Mouse (Mus musculus) heart, embryonic 13.5 days (tissue): ENCODE data around the gene Fundc1. TPM values are rescaled to one million over a fixed set of nuclear protein-coding genes. Genes with fewer than 3 reads are reported as not detected.
"Not testable (repeated sequence)": the region's sequence is repeated elsewhere in the genome, so short reads cannot be mapped to it uniquely, and the experiment has no call there.

Experiments used
- ATAC-seq: fragments of 200-750 bp; cut with Nextera tagmentation; 2 replicates; pipeline ENCODE4 v1.8.0; 2017; ENCODE audit warnings: moderate TSS enrichment; ENCODE audit not compliant: insufficient number of reproducible peaks, low FRiP score, low TSS enrichment; ENCODE audit errors: extremely low read depth
- H3K27ac ChIP-seq: fragments of 300-500 bp; sonication (generic); replicated peaks from 2 replicates; pipeline ENCODE4 v1.5.1; 2015; ENCODE audit warnings: moderate library complexity, mild to moderate bottlenecking, inconsistent platforms
- H3K27me3 ChIP-seq: fragments of 300-500 bp; sonication (generic); replicated peaks from 2 replicates; pipeline ENCODE4 v1.6.1; 2015; ENCODE audit warnings: mild to moderate bottlenecking, inconsistent platforms
- H3K36me3 ChIP-seq: fragments of 300-500 bp; sonication (generic); 2 replicates; pipeline ENCODE4 v1.6.1; 2015; ENCODE audit warnings: mild to moderate bottlenecking, inconsistent platforms
- H3K4me1 ChIP-seq: fragments of 300-500 bp; sonication (generic); 2 replicates; pipeline ENCODE4 v1.6.1; 2015; ENCODE audit warnings: inconsistent platforms
- H3K4me2 ChIP-seq: fragments of 300-500 bp; sonication (generic); 2 replicates; pipeline ENCODE4 v1.6.1; 2015; ENCODE audit warnings: inconsistent platforms, mild to moderate bottlenecking, moderate library complexity
- H3K4me3 ChIP-seq: fragments of 300-500 bp; sonication (generic); 2 replicates; pipeline ENCODE4 v1.5.1; 2015; ENCODE audit warnings: moderate library complexity, mild to moderate bottlenecking, inconsistent platforms
- H3K9ac ChIP-seq: fragments of 300-500 bp; sonication (generic); 2 replicates; pipeline ENCODE4 v1.6.1; 2015; ENCODE audit warnings: inconsistent platforms, mild to moderate bottlenecking, moderate library complexity
- H3K9me3 ChIP-seq: fragments of 300-500 bp; sonication (generic); 2 replicates; pipeline ENCODE4 v1.6.1; 2016; ENCODE audit warnings: inconsistent platforms
- WGBS: fragments of 180-500 bp; shearing (Covaris S2); methylation state at CpG from one replicate; pipeline ENCODE4 v1.1.7; 2015; ENCODE audit warnings: mixed read lengths; 5-methylcytosine and 5-hydroxymethylcytosine counted together
- polyA plus RNA-seq: library from polyadenylated mRNA; unstranded; fragments of >200 nt; fragmentation: Nextera tagmentation; extraction: Ambion mirVana; gene quantifications from 2 replicates; pipeline ENCODE4 v1.2.1, GENCODE M21; 2015

The Fundc1 gene
- polyA plus RNA-seq, 1 experiment from 2014 or later: 35.5 TPM

DNA sequence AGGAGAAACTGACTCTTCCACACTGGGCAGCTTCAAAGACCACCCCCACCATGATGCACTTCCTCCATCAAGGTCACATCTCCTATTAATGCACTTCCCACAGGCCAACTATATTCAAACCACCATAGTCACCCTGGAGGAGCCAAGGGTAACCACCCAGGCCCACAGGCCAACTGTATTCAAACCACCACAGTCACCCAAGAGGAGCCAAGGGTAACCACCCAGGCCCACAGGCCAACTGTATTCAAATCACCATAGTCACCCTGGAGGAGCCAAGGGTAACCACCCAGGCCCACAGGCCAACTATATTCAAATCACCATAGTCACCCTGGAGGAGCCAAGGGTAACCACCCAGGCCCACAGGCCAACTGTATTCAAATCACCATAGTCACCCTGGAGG lies 20.5 kb downstream of the Fundc1 start:
- H3K9ac ChIP-seq, H3K4me1 ChIP-seq, H3K4me3 ChIP-seq, H3K36me3 ChIP-seq, H3K27ac ChIP-seq, H3K27me3 ChIP-seq, ATAC-seq, H3K9me3 ChIP-seq, H3K4me2 ChIP-seq: not testable (repeated sequence)

DNA sequence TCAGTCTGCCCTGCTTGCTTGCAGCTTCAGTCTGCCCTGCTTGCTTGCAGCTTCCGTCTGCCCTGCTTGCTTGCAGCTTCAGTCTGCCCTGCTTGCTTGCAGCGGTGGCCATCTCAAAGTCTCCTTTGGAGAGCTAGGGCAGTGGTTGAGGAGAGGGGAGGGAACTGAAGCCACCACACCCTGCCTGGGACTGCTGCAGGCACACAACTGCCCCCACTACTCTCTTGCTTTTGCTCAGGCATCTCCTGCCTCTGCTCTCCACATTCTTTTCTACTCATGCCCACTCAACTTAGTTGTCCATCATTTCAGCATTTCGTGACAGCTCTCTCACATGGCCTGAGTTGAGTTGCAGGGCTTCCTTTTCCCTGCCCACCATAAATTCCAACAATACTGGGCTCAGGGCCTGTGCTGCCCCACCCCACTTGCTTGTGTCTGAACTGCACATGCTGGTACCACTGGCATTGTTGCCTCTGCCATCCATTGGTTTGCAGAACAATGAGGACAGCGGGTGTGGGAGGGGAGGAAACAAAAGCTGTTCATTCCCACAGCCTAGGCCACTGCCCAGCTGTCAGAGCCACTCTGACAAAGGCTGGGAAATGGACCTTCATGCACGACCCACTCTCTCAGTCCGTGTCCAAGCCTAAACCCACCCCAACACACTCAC lies 24.9 kb downstream of the Fundc1 start:
- Histone ChIP-seq H3K36me3 (no peaks in the 10 kb centered on the region), H3K9ac (no peak overlapping the region), H3K4me2 (no peak overlapping the region), H3K9me3 (no peaks in the 10 kb centered on the region), H3K27ac (no peak overlapping the region), H3K4me1 (peaks cover 19% of the 10 kb centered on the region; the same call in 1 of the 2 replicates), H3K27me3 (no peaks in the 10 kb centered on the region), H3K4me3 (no peak overlapping the region)
- ATAC-seq: no peak
- WGBS: 34% methylated on average over 6 of the region's 6 CpGs

DNA sequence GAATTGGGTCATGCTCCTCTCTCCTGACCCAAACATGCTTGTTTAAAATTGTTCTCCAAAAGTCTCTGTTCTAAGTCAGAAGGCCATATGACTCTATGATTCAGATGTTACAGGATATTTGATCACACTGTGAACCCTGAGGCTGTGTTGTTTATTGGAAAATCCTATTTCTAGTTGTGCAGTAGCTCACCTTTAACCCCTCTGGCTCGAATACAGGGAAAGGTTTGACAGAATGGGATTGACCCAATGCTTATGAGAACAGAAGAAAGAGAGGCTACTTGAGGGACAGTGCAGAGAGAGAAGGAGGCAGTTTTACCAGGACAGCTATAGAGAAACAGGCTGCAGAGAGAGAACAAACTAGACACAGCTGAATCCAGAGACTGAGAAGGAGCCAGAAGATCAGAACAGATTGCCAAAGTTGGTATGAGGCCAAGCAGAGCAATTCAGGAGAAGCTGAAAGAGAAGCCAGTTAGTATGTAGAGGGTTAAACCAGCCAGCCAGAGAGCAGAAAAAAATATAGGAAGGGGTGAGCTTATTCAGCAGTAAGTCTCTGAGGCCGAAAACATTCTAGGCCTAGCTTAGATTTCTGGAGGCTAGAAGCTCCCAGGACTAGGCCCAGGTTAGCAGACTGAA lies 27.1 kb downstream of the Fundc1 start:
- H3K9me3 ChIP-seq: no peaks in the 10 kb centered on the region
- H3K9ac ChIP-seq: no peak overlapping the region
- H3K36me3 ChIP-seq: no peaks in the 10 kb centered on the region
- ATAC-seq: no peak
- peaks cover 19% of the 10 kb centered on the region; the same call in 1 of the 2 replicates for H3K4me1 ChIP-seq
- no peaks in the 10 kb centered on the region for H3K27me3 ChIP-seq
- 37% methylated on average over 2 of the region's 2 CpGs for WGBS
- no peak overlapping the region for H3K4me2 ChIP-seq
- H3K27ac ChIP-seq: no peak overlapping the region
- no peak overlapping the region for H3K4me3 ChIP-seq

DNA sequence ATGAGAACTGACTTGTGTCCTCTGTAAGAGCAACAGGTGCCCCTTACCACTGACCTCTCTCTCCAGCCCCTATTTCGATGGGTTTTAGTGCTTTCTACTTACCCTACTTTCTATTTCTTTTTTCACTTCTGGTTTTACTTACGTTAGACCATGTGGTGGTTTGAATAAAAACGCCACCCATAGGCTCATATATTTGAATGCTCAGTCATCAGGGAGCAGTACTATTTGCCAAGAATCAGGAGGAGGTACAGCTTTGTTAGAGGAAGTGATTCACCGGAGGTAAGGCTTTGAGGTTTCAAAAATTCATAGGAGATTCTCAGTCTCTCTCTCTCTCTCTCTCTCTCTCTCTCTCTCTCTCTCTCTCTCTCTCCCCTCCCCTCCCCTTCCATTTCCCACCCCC lies 34.4 kb downstream of the Fundc1 start:
- H3K27me3 ChIP-seq: no peaks in the 10 kb centered on the region
- no peaks in the 10 kb centered on the region for H3K9me3 ChIP-seq
- no peak overlapping the region for H3K27ac ChIP-seq
- H3K9ac ChIP-seq: no peak overlapping the region
- no peak for ATAC-seq
- H3K4me3 ChIP-seq: no peak overlapping the region
- no peak overlapping the region for H3K4me2 ChIP-seq
- 79% methylated on average over 4 of the region's 4 CpGs for WGBS
- no peaks in the 10 kb centered on the region for H3K4me1 ChIP-seq
- H3K36me3 ChIP-seq: no peaks in the 10 kb centered on the region

DNA sequence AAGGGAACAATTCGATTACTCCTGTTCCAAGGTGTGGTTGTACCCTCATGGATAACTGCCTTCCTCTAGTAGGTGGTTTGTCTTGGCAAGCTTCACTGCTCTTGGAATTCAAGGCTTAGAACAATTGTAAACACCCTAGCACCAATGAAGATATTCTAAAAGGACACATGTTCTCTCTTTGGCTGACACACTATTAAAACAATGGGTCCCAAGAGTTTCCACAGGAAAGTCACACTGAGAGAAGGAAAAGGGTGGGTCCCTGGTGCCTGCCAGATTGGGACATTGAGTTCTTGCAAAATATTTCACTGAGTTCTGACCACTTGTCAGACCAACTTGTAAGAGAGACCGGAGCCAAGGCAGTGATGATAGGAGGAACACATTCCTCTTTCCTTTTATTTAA lies 45.1 kb downstream of the Fundc1 start:
- WGBS: 64% methylated on average over 2 of the region's 2 CpGs
- no peak overlapping the region for H3K4me3 ChIP-seq
- no peaks in the 10 kb centered on the region for H3K27me3 ChIP-seq
- H3K4me2 ChIP-seq: no peak overlapping the region
- ATAC-seq: no peak
- no peaks in the 10 kb centered on the region for H3K36me3 ChIP-seq
- H3K4me1 ChIP-seq: no peaks in the 10 kb centered on the region
- no peaks in the 10 kb centered on the region for H3K9me3 ChIP-seq
- H3K9ac ChIP-seq: no peak overlapping the region
- no peak overlapping the region for H3K27ac ChIP-seq

DNA sequence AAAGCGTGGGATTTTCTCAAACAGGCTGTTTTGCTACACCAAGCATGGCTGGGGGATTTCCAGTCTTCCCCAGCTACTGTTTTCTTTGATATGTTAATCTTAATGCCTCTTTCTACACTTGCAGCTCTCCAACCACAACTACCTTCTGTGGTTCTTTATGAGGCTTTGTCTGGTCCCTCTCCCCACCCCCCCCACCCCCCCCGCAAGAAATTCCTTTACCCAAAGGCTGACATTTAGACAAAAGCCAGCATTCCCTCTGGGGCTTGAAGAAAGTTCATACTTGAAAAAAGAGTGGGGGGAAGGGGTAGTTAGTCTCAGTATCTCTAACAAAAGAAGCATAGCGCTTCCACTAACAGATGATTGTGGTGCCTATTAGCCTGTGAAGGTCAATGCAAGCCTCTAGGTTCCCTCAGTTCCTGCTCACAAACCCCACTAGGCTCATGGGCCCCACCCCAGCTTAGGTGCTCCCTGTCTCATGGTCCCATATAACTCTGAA lies 50.9 kb downstream of the Fundc1 start:
- 0 out of 2 replicates have a peak, but pooled peaks cover 3% of the 10 kb centered on the region for H3K4me1 ChIP-seq
- no peak for ATAC-seq
- no peaks in the 10 kb centered on the region for H3K36me3 ChIP-seq
- no peak overlapping the region for H3K4me3 ChIP-seq
- no peaks in the 10 kb centered on the region for H3K9me3 ChIP-seq
- no peaks in the 10 kb centered on the region for H3K27me3 ChIP-seq
- no peak overlapping the region for H3K4me2 ChIP-seq
- H3K9ac ChIP-seq: no peak overlapping the region
- 13% methylated on average over 3 of the region's 3 CpGs for WGBS
- no peak overlapping the region for H3K27ac ChIP-seq

DNA sequence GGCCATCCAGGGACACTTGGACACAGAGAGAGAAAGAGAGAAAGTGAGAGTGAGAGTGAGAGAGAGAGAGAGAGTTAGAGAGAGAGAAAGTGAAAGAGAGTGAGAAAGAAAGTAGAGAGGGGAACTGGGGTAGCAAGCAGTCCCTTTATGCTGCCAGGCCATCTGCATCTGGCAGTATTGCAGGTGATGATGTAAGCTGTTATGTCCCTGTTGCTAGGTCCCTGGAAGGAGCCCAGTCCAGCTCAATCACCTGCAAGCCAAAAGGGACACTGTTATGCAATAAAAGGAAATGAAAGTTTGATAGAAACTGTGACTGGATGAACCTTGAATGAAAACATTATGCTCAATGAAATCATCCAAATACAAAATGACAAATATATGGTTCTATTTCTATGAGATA lies 52.0 kb downstream of the Fundc1 start:
- no peak overlapping the region for H3K4me2 ChIP-seq
- no peaks in the 10 kb centered on the region for H3K36me3 ChIP-seq
- no peaks in the 10 kb centered on the region for H3K27me3 ChIP-seq
- H3K4me1 ChIP-seq: 0 out of 2 replicates have a peak, but pooled peaks cover 3% of the 10 kb centered on the region
- H3K9ac ChIP-seq: no peak overlapping the region
- no peak for ATAC-seq
- H3K9me3 ChIP-seq: no peaks in the 10 kb centered on the region
- no peak overlapping the region for H3K27ac ChIP-seq
- H3K4me3 ChIP-seq: no peak overlapping the region

DNA sequence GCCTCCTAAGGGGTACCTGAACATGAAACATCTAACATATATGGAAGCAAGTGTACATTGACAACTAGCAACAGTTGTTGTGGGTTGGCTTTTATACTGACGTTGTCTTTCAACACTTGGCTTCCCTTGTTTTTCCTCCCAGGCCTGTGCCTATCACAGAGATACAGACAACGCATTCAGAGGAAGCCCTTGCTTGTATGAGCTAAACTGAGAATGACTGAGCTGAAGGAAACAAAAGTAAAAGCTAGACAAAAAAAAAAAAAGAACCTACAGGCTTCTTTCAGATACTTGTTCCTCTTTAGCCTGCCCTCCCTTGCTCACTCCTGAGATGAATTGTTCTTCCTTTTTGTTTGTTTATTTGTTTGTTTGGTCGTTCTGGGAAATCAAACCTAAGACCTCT lies 58.1 kb downstream of the Fundc1 start:
- Histone ChIP-seq H3K36me3 (no peaks in the 10 kb centered on the region), H3K27ac (no peak overlapping the region), H3K9ac (no peak overlapping the region), H3K4me1 (0 out of 2 replicates have a peak, but pooled peaks cover 9% of the 10 kb centered on the region), H3K27me3 (no peaks in the 10 kb centered on the region), H3K4me3 (no peak overlapping the region), H3K4me2 (no peak overlapping the region), H3K9me3 (no peaks in the 10 kb centered on the region)
- no peak for ATAC-seq
- 41% methylated on average over 3 of the region's 3 CpGs for WGBS

DNA sequence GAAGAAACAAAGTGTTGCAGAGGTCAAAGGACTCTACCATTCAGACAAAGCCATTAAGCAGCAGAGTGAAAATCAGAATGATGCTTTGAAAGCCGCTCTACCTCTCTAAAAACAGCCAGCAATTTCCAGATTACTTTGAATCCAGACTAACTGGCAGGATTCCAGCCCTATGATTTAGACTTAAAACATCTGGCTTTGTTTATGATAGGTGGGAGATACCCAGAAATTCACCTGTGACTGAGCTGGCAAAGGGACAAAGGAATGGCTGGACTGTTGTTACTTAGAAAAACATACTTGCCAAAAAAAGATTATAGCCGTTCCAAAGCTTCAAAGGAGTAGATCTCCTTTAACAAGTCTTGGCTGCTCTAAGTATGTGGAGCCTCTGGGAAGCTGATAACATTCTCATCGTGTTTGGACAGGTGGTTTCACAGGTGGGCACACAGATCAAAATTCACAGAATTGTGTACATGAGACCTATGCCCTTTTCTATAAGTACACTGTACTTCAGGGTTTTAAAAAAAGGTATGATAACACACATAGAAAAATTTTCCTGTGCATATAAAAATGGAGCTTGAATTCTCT lies 60.0 kb downstream of the Fundc1 start:
- H3K9ac ChIP-seq: no peak overlapping the region
- H3K4me1 ChIP-seq: 0 out of 2 replicates have a peak, but pooled peaks cover 9% of the 10 kb centered on the region
- no peak for ATAC-seq
- no peaks in the 10 kb centered on the region for H3K27me3 ChIP-seq
- H3K27ac ChIP-seq: no peak overlapping the region
- 38% methylated on average over 3 of the region's 3 CpGs for WGBS
- H3K4me2 ChIP-seq: no peak overlapping the region
- no peak overlapping the region for H3K4me3 ChIP-seq
- no peaks in the 10 kb centered on the region for H3K9me3 ChIP-seq
- no peaks in the 10 kb centered on the region for H3K36me3 ChIP-seq
